Mouse (Mus musculus): Measurements from ENCODE around the gene Kcnj15. TPM values are rescaled to one million over a fixed set of nuclear protein-coding genes. Genes with fewer than 3 reads are reported as not detected.

Kcnj15 gene
- polyA plus RNA-seq, 1 experiment from 2014 or later, result 0.26 TPM

- WGBS, result 79% methylated on average over 4 of the region's 4 CpGs
- no peaks in the 10 kb centered on the region for H3K9me3 ChIP-seq (ENCODE audit: control insufficient read depth, low read length)
- no peaks in the 10 kb centered on the region for H3K36me3 ChIP-seq (ENCODE audit: control insufficient read depth, insufficient read depth, low read length)
- no peak overlapping the region for H3K4me3 ChIP-seq (ENCODE audit: low read length)
- no peaks in the 10 kb centered on the region for H3K27me3 ChIP-seq (replicated peaks; ENCODE audit: control insufficient read depth, insufficient read depth, low read length)
- ATAC-seq, result no peak
- H3K27ac ChIP-seq (ENCODE audit: low read length), result no peak overlapping the region
- H3K9ac ChIP-seq (ENCODE audit: low read depth, low read length), result no peak overlapping the region
- no peak overlapping the region for H3K4me2 ChIP-seq (ENCODE audit: low read depth, low read length)
- H3K4me1 ChIP-seq (ENCODE audit: control insufficient read depth, insufficient read depth, low read length), result no peaks in the 10 kb centered on the region
Observed at GRCm38 (mm10) chr16:95242114-95242513, 15.2 kb upstream of the Kcnj15 start.

DNA sequence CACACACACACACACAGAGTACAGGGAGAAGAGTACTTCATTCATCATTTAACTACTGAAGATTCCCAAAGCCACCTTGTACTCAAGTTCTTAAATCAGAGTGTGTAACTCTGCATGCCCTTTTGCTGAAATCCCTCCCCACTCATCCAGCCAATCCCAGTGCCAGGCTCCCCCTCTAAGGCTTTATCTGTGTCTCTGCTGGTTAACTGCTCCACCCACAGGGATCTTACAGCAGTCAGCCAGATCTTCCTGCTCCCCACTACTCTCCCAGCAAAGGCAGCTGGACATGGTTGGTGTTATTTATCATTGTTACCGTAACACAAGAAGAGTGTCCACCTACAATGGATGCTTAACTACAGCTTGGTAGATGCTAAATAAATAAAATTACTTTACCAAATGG lies 14.0 kb upstream of the Kcnj15 start:
- Histone ChIP-seq H3K4me1 (ENCODE audit: control insufficient read depth, insufficient read depth, low read length) (no peaks in the 10 kb centered on the region), H3K9ac (ENCODE audit: low read depth, low read length) (no peak overlapping the region), H3K27me3 (replicated peaks; ENCODE audit: control insufficient read depth, insufficient read depth, low read length) (no peaks in the 10 kb centered on the region), H3K9me3 (ENCODE audit: control insufficient read depth, low read length) (no peaks in the 10 kb centered on the region), H3K4me2 (ENCODE audit: low read depth, low read length) (no peak overlapping the region), H3K27ac (ENCODE audit: low read length) (no peak overlapping the region), H3K4me3 (ENCODE audit: low read length) (no peak overlapping the region), H3K36me3 (ENCODE audit: control insufficient read depth, insufficient read depth, low read length) (no peaks in the 10 kb centered on the region)
- WGBS, result 74% methylated on average over 1 of the region's 1 CpGs
- no peak for ATAC-seq

DNA sequence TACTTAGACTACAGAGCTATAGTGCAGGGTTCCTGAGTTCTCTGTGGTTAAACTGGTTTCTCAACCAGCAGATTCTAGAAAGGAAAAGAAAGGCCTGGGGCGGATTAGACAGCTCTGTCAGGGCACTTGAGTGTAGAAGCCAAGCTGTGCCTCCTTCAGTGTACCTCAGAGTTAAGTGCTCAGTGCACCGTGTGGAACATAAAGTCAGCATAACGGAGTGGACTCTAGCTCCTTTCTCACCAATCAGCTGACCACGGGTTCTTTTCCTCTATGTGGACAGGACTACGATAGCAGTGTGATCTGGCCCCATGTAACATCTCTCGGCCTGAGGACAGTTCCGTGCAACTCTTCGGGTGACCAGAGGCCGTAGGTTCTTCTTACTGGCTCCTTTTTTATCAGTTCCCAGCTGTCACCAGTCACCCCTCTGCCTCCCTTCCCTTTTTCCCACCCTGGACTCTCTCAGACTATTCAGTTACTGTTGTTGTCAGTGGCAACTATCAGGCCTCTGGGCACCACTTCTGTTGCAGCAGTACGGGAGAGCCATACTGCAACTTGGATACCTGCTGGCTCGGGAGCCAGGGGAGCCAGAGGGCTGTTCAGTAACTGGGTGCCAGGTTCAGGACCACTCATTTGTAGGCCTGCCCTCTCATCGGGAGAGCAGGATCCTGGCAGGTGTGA lies 12.6 kb upstream of the Kcnj15 start:
- no peaks in the 10 kb centered on the region for H3K4me1 ChIP-seq (ENCODE audit: control insufficient read depth, insufficient read depth, low read length)
- no peak overlapping the region for H3K27ac ChIP-seq (ENCODE audit: low read length)
- H3K4me3 ChIP-seq (ENCODE audit: low read length), result no peak overlapping the region
- H3K36me3 ChIP-seq (ENCODE audit: control insufficient read depth, insufficient read depth, low read length), result no peaks in the 10 kb centered on the region
- ATAC-seq, result no peak
- no peaks in the 10 kb centered on the region for H3K9me3 ChIP-seq (ENCODE audit: control insufficient read depth, low read length)
- H3K4me2 ChIP-seq (ENCODE audit: low read depth, low read length), result no peak overlapping the region
- 85% methylated on average over 12 of the region's 12 CpGs for WGBS
- H3K27me3 ChIP-seq (replicated peaks; ENCODE audit: control insufficient read depth, insufficient read depth, low read length), result no peaks in the 10 kb centered on the region
- H3K9ac ChIP-seq (ENCODE audit: low read depth, low read length), result no peak overlapping the region

GRCm38 (mm10) chr16:95245499-95245898 lies 11.9 kb upstream of the Kcnj15 start:
- ATAC-seq, result no peak
- Histone ChIP-seq H3K9ac (ENCODE audit: low read depth, low read length) (no peak overlapping the region), H3K27me3 (replicated peaks; ENCODE audit: control insufficient read depth, insufficient read depth, low read length) (no peaks in the 10 kb centered on the region), H3K9me3 (ENCODE audit: control insufficient read depth, low read length) (no peaks in the 10 kb centered on the region), H3K4me1 (ENCODE audit: control insufficient read depth, insufficient read depth, low read length) (no peaks in the 10 kb centered on the region), H3K36me3 (ENCODE audit: control insufficient read depth, insufficient read depth, low read length) (no peaks in the 10 kb centered on the region), H3K27ac (ENCODE audit: low read length) (no peak overlapping the region), H3K4me2 (ENCODE audit: low read depth, low read length) (no peak overlapping the region), H3K4me3 (ENCODE audit: low read length) (no peak overlapping the region)
- 78% methylated on average over 3 of the region's 3 CpGs for WGBS

- H3K4me3 ChIP-seq (ENCODE audit: low read length), result no peak overlapping the region
- no peaks in the 10 kb centered on the region for H3K36me3 ChIP-seq (ENCODE audit: control insufficient read depth, insufficient read depth, low read length)
- H3K9me3 ChIP-seq (ENCODE audit: control insufficient read depth, low read length), result no peaks in the 10 kb centered on the region
- no peak overlapping the region for H3K9ac ChIP-seq (ENCODE audit: low read depth, low read length)
- no peaks in the 10 kb centered on the region for H3K4me1 ChIP-seq (ENCODE audit: control insufficient read depth, insufficient read depth, low read length)
- no peak overlapping the region for H3K4me2 ChIP-seq (ENCODE audit: low read depth, low read length)
- H3K27ac ChIP-seq (ENCODE audit: low read length), result no peak overlapping the region
- WGBS, result 66% methylated on average over 5 of the region's 5 CpGs
- ATAC-seq, result no peak
- no peaks in the 10 kb centered on the region for H3K27me3 ChIP-seq (replicated peaks; ENCODE audit: control insufficient read depth, insufficient read depth, low read length)
Observed at GRCm38 (mm10) chr16:95248646-95249045, 8.7 kb upstream of the Kcnj15 start.

DNA sequence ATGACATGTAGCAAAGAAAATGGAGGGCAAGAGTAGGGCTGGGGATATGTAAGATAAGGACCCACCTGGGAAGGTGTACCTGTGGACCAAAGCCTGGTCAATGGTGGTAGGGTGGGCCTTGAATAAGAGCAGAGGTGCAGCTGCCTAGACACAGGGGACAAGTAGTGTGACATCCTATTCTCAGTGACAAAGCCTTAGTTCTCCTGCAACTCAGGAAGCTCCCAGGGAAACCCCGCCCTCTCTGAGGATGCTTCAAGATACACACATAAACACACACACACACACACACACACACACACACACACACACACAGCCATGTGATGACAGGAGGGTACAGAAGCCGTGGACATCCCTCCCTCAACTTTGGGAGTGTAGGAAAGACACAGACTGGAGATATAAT lies 710 bp upstream of the Kcnj15 start:
- no peaks in the 10 kb centered on the region for H3K4me1 ChIP-seq (ENCODE audit: control insufficient read depth, insufficient read depth, low read length)
- H3K4me3 ChIP-seq (ENCODE audit: low read length), result no peak overlapping the region
- H3K27ac ChIP-seq (ENCODE audit: low read length), result no peak overlapping the region
- H3K36me3 ChIP-seq (ENCODE audit: control insufficient read depth, insufficient read depth, low read length), result no peaks in the 10 kb centered on the region
- 0 out of 2 replicates have a peak, but pooled peaks cover 3% of the 10 kb centered on the region for H3K27me3 ChIP-seq (replicated peaks; ENCODE audit: control insufficient read depth, insufficient read depth, low read length)
- no peak for ATAC-seq
- H3K9me3 ChIP-seq (ENCODE audit: control insufficient read depth, low read length), result no peaks in the 10 kb centered on the region
- H3K4me2 ChIP-seq (ENCODE audit: low read depth, low read length), result no peak overlapping the region
- 60% methylated on average over 2 of the region's 2 CpGs for WGBS
- no peak overlapping the region for H3K9ac ChIP-seq (ENCODE audit: low read depth, low read length)

- Histone ChIP-seq H3K27me3 (replicated peaks; ENCODE audit: control insufficient read depth, insufficient read depth, low read length) (0 out of 2 replicates have a peak, but pooled peaks cover 3% of the 10 kb centered on the region), H3K4me2 (ENCODE audit: low read depth, low read length) (no peak overlapping the region), H3K36me3 (ENCODE audit: control insufficient read depth, insufficient read depth, low read length) (no peaks in the 10 kb centered on the region), H3K27ac (ENCODE audit: low read length) (no peak overlapping the region), H3K4me3 (ENCODE audit: low read length) (no peak overlapping the region), H3K9me3 (ENCODE audit: control insufficient read depth, low read length) (no peaks in the 10 kb centered on the region), H3K4me1 (ENCODE audit: control insufficient read depth, insufficient read depth, low read length) (no peaks in the 10 kb centered on the region), H3K9ac (ENCODE audit: low read depth, low read length) (no peak overlapping the region)
- ATAC-seq, result no peak
- 24% methylated on average over 4 of the region's 4 CpGs for WGBS
Observed at GRCm38 (mm10) chr16:95258100-95258499, 742 bp downstream of the Kcnj15 start.

DNA sequence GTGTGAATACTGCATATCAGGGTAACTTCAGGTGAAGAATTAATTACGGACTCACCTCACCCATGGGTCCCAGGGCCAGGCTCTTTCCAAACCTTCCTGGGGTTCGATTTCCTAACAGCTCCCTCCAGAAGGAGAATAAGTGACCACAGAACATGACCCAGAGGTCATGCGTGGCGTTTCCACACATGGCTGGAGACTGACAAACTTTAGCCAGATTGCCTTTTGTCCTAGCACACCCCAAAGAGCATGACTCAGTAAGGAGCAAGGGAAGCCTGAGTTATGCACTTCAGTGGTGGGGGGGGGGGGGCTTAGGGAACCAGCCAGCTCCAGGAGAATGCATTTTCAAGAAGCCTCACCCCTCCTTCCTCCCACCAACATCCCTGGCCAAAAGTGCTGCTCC lies 2.1 kb downstream of the Kcnj15 start:
- Histone ChIP-seq H3K9ac (ENCODE audit: low read depth, low read length) (no peak overlapping the region), H3K27me3 (replicated peaks; ENCODE audit: control insufficient read depth, insufficient read depth, low read length) (0 out of 2 replicates have a peak, but pooled peaks cover 3% of the 10 kb centered on the region), H3K4me2 (ENCODE audit: low read depth, low read length) (no peak overlapping the region), H3K9me3 (ENCODE audit: control insufficient read depth, low read length) (no peaks in the 10 kb centered on the region), H3K4me1 (ENCODE audit: control insufficient read depth, insufficient read depth, low read length) (no peaks in the 10 kb centered on the region), H3K4me3 (ENCODE audit: low read length) (no peak overlapping the region), H3K27ac (ENCODE audit: low read length) (no peak overlapping the region), H3K36me3 (ENCODE audit: control insufficient read depth, insufficient read depth, low read length) (no peaks in the 10 kb centered on the region)
- ATAC-seq, result no peak
- WGBS, result 50% methylated on average over 4 of the region's 4 CpGs

GRCm38 (mm10) chr16:95260693-95261092 lies 3.3 kb downstream of the Kcnj15 start:
- Histone ChIP-seq H3K4me1 (ENCODE audit: control insufficient read depth, insufficient read depth, low read length) (no peaks in the 10 kb centered on the region), H3K27ac (ENCODE audit: low read length) (no peak overlapping the region), H3K9ac (ENCODE audit: low read depth, low read length) (no peak overlapping the region), H3K4me2 (ENCODE audit: low read depth, low read length) (no peak overlapping the region), H3K4me3 (ENCODE audit: low read length) (no peak overlapping the region), H3K9me3 (ENCODE audit: control insufficient read depth, low read length) (no peaks in the 10 kb centered on the region), H3K36me3 (ENCODE audit: control insufficient read depth, insufficient read depth, low read length) (no peaks in the 10 kb centered on the region), H3K27me3 (replicated peaks; ENCODE audit: control insufficient read depth, insufficient read depth, low read length) (0 out of 2 replicates have a peak, but pooled peaks cover 3% of the 10 kb centered on the region)
- ATAC-seq, result no peak
- 65% methylated on average over 5 of the region's 5 CpGs for WGBS

DNA sequence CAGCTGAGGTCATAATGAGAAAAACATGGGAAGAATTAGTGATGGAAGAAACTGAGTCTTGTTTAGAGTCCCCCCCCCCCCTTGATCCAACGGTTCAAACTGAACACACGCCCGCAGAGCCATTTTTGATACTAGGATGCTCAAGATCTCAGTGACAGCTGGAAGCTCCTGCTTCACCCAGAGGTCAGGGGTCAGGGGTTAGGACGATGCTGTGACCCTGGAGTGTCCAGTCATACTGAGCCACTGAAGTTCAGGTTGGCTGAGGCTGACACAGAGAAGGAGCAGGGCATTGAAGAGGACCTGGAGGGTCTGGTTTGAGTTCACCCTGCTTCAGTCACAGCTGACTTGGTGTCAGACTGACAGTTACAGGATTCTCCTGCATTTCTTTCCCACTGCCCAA lies 4.4 kb downstream of the Kcnj15 start:
- H3K4me3 ChIP-seq (ENCODE audit: low read length), result no peak overlapping the region

More for the DNA sequence above, 4.4 kb downstream of the Kcnj15 start:
- ATAC-seq, result no peak
- Histone ChIP-seq H3K27me3 (replicated peaks; ENCODE audit: control insufficient read depth, insufficient read depth, low read length) (0 out of 2 replicates have a peak, but pooled peaks cover 3% of the 10 kb centered on the region), H3K4me2 (ENCODE audit: low read depth, low read length) (no peak overlapping the region), H3K4me1 (ENCODE audit: control insufficient read depth, insufficient read depth, low read length) (no peaks in the 10 kb centered on the region), H3K36me3 (ENCODE audit: control insufficient read depth, insufficient read depth, low read length) (no peaks in the 10 kb centered on the region), H3K9me3 (ENCODE audit: control insufficient read depth, low read length) (no peaks in the 10 kb centered on the region), H3K27ac (ENCODE audit: low read length) (no peak overlapping the region), H3K9ac (ENCODE audit: low read depth, low read length) (no peak overlapping the region)
- 75% methylated on average over 4 of the region's 4 CpGs for WGBS
